10 mouse cellular contexts compared by ENCODE assay signal in the genomic region with DNA sequence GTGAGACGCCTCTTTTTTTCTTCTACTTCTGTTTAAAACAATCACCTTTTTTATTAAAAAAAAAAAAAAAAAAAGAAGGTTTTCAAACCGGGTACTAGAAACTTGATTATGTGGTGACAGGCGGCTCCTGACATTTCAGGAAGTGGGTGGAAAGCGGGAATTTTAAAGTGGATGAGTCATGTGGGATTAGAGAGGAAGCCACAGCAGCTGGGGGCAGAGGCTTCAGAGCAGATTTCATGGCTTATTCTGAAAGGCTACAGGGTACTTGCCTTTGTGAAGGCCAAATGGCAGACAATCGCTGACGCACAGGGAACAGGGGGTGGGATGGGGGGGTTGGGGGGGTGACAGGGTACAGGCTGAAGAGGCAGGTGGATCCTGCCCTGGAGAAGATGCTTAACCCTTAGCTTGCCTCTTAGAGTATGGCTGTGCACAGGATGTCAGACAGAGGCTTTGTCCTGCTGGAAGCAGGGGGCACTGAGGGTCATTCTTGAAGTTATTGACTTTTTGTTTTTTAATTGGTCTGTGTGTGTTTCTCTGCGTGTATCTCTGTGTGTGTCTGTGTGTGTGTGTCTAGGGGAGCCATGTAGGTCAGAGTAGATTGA.
DNase-seq lines count a peak whose midpoint lies in the region; ATAC-seq and TF ChIP-seq lines count a peak whose summit lies in the region.
"Had no signal": no experiment of that assay in that cellular context is flagged by ENCODE, and none has a peak within 500 bp of the region (broad histone marks: within the 10 kb centered on the region; RNA-seq: fewer than 3 reads in every experiment).

No protein-coding gene starts in this region.

- H3K4me1 ChIP-seq in hindbrain, embryonic 11.5 days (replicated peaks; ENCODE audit: control insufficient read depth, insufficient read depth, low read length): peaks cover 2% of the 10 kb centered on the region; the same call in 1 of the 2 replicates
- H3K4me1 ChIP-seq in hindbrain, embryonic 12.5 days: peaks cover 15% of the 10 kb centered on the region; the same call in 1 of the 2 replicates
- no peaks in the 10 kb centered on the region for H3K4me1 ChIP-seq in neural tube, embryonic 11.5 days (ENCODE audit: control insufficient read depth, insufficient read depth, low read length)
- no peaks in the 10 kb centered on the region; the same call in 1 of the 2 replicates for H3K4me1 ChIP-seq in embryonic facial prominence, embryonic 11.5 days (ENCODE audit: control insufficient read depth, insufficient read depth, low read length)
- H3K4me1 ChIP-seq in thymus, adult 2 months (replicated peaks; ENCODE audit: control insufficient read depth, insufficient read depth, low read length): peaks cover 18% of the 10 kb centered on the region

- peak; percentile 31 for DNase-seq in hindbrain, embryonic 11.5 days (ENCODE audit: low spot score)
- no peak for DNase-seq in neural tube, embryonic 11.5 days (ENCODE audit: low spot score)
- no peak for DNase-seq in neural tube, embryonic 10.5 days (ENCODE audit: extremely low spot score, low spot score)
- DNase-seq in embryonic facial prominence, embryonic 11.5 days (ENCODE audit: low spot score): peak; percentile 54
- peak; percentile 59 for DNase-seq in retina, postnatal 1 day
- DNase-seq in thymus, adult 2 months: no peak
- DNase-seq in cerebellum, postnatal 4 days (ENCODE audit: low spot score in 2 of 2): no peak

- no peaks in the 10 kb centered on the region for H3K36me3 ChIP-seq in hindbrain, embryonic 11.5 days (ENCODE audit: control insufficient read depth, insufficient read depth, low read length)
- no peaks in the 10 kb centered on the region for H3K36me3 ChIP-seq in hindbrain, embryonic 12.5 days
- H3K36me3 ChIP-seq in neural tube, embryonic 11.5 days (ENCODE audit: control insufficient read depth, insufficient read depth, low read length): no peaks in the 10 kb centered on the region
- H3K36me3 ChIP-seq in embryonic facial prominence, embryonic 11.5 days (replicated peaks; ENCODE audit: control insufficient read depth, insufficient read depth, low read depth, low read length): no peaks in the 10 kb centered on the region
- H3K36me3 ChIP-seq in thymus, adult 2 months (ENCODE audit: control insufficient read depth, insufficient read depth, low read length): no peaks in the 10 kb centered on the region
- H3K36me3 ChIP-seq: heart, embryonic 15.5 days had no signal

- no peaks in the 10 kb centered on the region for H3K9me3 ChIP-seq in hindbrain, embryonic 11.5 days (ENCODE audit: control insufficient read depth, low read length)
- H3K9me3 ChIP-seq in hindbrain, embryonic 12.5 days (replicated peaks): no peaks in the 10 kb centered on the region
- no peaks in the 10 kb centered on the region for H3K9me3 ChIP-seq in neural tube, embryonic 11.5 days (ENCODE audit: control insufficient read depth, low read length)
- no peaks in the 10 kb centered on the region for H3K9me3 ChIP-seq in embryonic facial prominence, embryonic 11.5 days (replicated peaks; ENCODE audit: control insufficient read depth, low read length)
- H3K9me3 ChIP-seq: heart, embryonic 15.5 days had no signal

- H3K4me2 ChIP-seq in hindbrain, embryonic 11.5 days (replicated peaks; ENCODE audit: low read depth, low read length): no peak overlapping the region
- no peak overlapping the region for H3K4me2 ChIP-seq in hindbrain, embryonic 12.5 days (replicated peaks)
- no peak overlapping the region for H3K4me2 ChIP-seq in neural tube, embryonic 11.5 days (ENCODE audit: low read depth)
- H3K4me2 ChIP-seq in embryonic facial prominence, embryonic 11.5 days (ENCODE audit: low read depth, low read length): no peak overlapping the region
- H3K4me2 ChIP-seq: heart, embryonic 15.5 days had no signal

- H3K4me3 ChIP-seq in hindbrain, embryonic 11.5 days (ENCODE audit: low read depth, low read length): no peak overlapping the region
- H3K4me3 ChIP-seq in hindbrain, embryonic 12.5 days: no peak overlapping the region
- H3K4me3 ChIP-seq in neural tube, embryonic 11.5 days (ENCODE audit: low read depth, low read length): no peak overlapping the region
- no peak overlapping the region for H3K4me3 ChIP-seq in embryonic facial prominence, embryonic 11.5 days (ENCODE audit: low read depth, low read length)
- H3K4me3 ChIP-seq in thymus, adult 2 months (ENCODE audit: control insufficient read depth, insufficient read depth, low read length): no peak overlapping the region
- H3K4me3 ChIP-seq: heart, embryonic 15.5 days had no signal

- H3K9ac ChIP-seq in hindbrain, embryonic 11.5 days (ENCODE audit: low read depth, low read length): no peak overlapping the region
- no peak overlapping the region for H3K9ac ChIP-seq in hindbrain, embryonic 12.5 days
- no peak overlapping the region for H3K9ac ChIP-seq in neural tube, embryonic 11.5 days (ENCODE audit: low read length)
- no peak overlapping the region for H3K9ac ChIP-seq in embryonic facial prominence, embryonic 11.5 days (replicated peaks; ENCODE audit: low read length)
- H3K9ac ChIP-seq: heart, embryonic 15.5 days; liver, embryonic 14.5 days had no signal

- H3K27me3 ChIP-seq in hindbrain, embryonic 11.5 days (ENCODE audit: control insufficient read depth, insufficient read depth, low read length): no peaks in the 10 kb centered on the region
- no peaks in the 10 kb centered on the region for H3K27me3 ChIP-seq in hindbrain, embryonic 12.5 days
- H3K27me3 ChIP-seq in neural tube, embryonic 11.5 days (ENCODE audit: control insufficient read depth, insufficient read depth, low read length): no peaks in the 10 kb centered on the region
- no peaks in the 10 kb centered on the region for H3K27me3 ChIP-seq in embryonic facial prominence, embryonic 11.5 days (ENCODE audit: control insufficient read depth, insufficient read depth, low read length)
- no peaks in the 10 kb centered on the region for H3K27me3 ChIP-seq in thymus, adult 2 months (ENCODE audit: control insufficient read depth, insufficient read depth, low read length)
- H3K27me3 ChIP-seq: heart, embryonic 15.5 days had no signal

- ATAC-seq in hindbrain, embryonic 11.5 days (ENCODE audit: low FRiP score): peak; percentile 47; the same call in 1 of the 2 replicates
- ATAC-seq in hindbrain, embryonic 12.5 days (ENCODE audit: low FRiP score): no peak
- peak; percentile 54; the same call in 1 of the 2 replicates for ATAC-seq in neural tube, embryonic 11.5 days (ENCODE audit: insufficient read depth, low FRiP score, low TSS enrichment)
- no peak for ATAC-seq in embryonic facial prominence, embryonic 11.5 days (replicated peaks; ENCODE audit: insufficient number of reproducible peaks, low FRiP score, low TSS enrichment, low read depth)

- TF ChIP-seq CTCF in thymus, adult 2 months (IDR thresholded peaks at IDR 0.05; ENCODE audit: borderline replicate concordance, control insufficient read depth, extremely low read depth, insufficient read depth, low read length, poor library complexity): no peak

- no peak overlapping the region for H3K27ac ChIP-seq in hindbrain, embryonic 11.5 days (ENCODE audit: low read depth, low read length)
- no peak overlapping the region for H3K27ac ChIP-seq in hindbrain, embryonic 12.5 days
- H3K27ac ChIP-seq in neural tube, embryonic 11.5 days (ENCODE audit: low read depth, low read length): no peak overlapping the region
- no peak overlapping the region for H3K27ac ChIP-seq in embryonic facial prominence, embryonic 11.5 days (replicated peaks; ENCODE audit: low read depth, low read length)
- H3K27ac ChIP-seq in thymus, adult 2 months (ENCODE audit: control insufficient read depth, insufficient read depth, low read length): no peak overlapping the region
- H3K27ac ChIP-seq: heart, embryonic 15.5 days; liver, embryonic 14.5 days had no signal

- TF ChIP-seq POLR2A in thymus, adult 2 months (IDR thresholded peaks at IDR 0.05; ENCODE audit: control insufficient read depth, extremely low read depth, insufficient read depth, low read length, poor library complexity): no peak

- 39% methylated on average over 7 of the region's 7 CpGs for WGBS in hindbrain, embryonic 11.5 days
- WGBS in hindbrain, embryonic 12.5 days: 18% methylated on average over 7 of the region's 7 CpGs
- WGBS in neural tube, embryonic 11.5 days: 41% methylated on average over 7 of the region's 7 CpGs
- 27% methylated on average over 7 of the region's 7 CpGs for WGBS in embryonic facial prominence, embryonic 11.5 days
- 39% methylated on average over 7 of the region's 7 CpGs for WGBS in thymus, adult 2 months

Comparison
In these comparisons a context has a peak if more than half of its experiments do, and no peak if none do; other contexts are left out.
1. ATAC-seq: peak in hindbrain, embryonic 11.5 days (single experiment) and neural tube, embryonic 11.5 days (single experiment); none in hindbrain, embryonic 12.5 days (single experiment) and embryonic facial prominence, embryonic 11.5 days (single experiment).
2. DNase-seq: peak in hindbrain, embryonic 11.5 days (single experiment), embryonic facial prominence, embryonic 11.5 days (single experiment) and retina, postnatal 1 day (single experiment); none in neural tube, embryonic 11.5 days (single experiment), neural tube, embryonic 10.5 days (single experiment), thymus, adult 2 months (single experiment) and cerebellum, postnatal 4 days (0 of 2).